Mouse (Mus musculus): ENCODE measurements around the gene Abhd14a. TPM values are rescaled to one million over a fixed set of nuclear protein-coding genes. Genes with fewer than 3 reads are reported as not detected.

Gene Abhd14a
- polyA plus RNA-seq, 2 experiments = 14.3 to 16.4 TPM

DNA sequence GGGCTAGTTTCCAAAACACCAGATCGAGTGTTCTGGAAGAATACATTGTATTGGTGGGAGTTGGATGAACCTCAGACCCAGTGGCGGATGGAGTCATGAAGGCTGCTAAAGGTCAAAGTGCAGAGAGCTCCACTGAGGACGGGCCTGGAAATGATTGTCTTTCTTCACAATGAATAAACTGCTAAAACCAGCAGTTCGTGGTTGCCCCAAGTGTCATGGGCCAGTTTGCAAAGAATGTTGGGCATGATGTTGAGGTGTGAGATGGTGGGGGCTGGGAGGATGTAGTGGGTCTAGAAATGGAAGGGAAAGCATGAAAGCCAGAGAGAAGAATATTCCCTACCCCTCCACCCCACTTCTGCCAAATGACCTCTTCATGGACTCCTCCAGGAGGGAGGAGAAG is 2.6 kb downstream of the Abhd14a start:
- peaks cover 5 to 20% of the 10 kb centered on the region in 2 experiments; a peak in 3 of 4 replicates for H3K4me1 ChIP-seq (replicated peaks; ENCODE audit: control insufficient read depth in 2 of 2, insufficient read depth in 2 of 2, low read length in 1 of 2)
- no peak for TF ChIP-seq EP300 (IDR thresholded peaks at IDR 0.05; ENCODE audit: low read depth)
- TF ChIP-seq CTCF (IDR thresholded peaks at IDR 0.05; ENCODE audit: low read depth) = no peak
- H3K4me3 ChIP-seq (ENCODE audit: insufficient read depth in 1 of 2, low read depth in 2 of 2, low read length in 2 of 2) = no peak overlapping the region
- no peaks in the 10 kb centered on the region for H3K36me3 ChIP-seq (replicated peaks; ENCODE audit: control insufficient read depth, insufficient read depth, low read depth)
- no peak for DNase-seq (ENCODE audit: low read depth in 3 of 3, low spot score in 3 of 3)
- no peak overlapping the region for H3K9ac ChIP-seq (replicated peaks)
- no peaks in the 10 kb centered on the region for H3K27me3 ChIP-seq (ENCODE audit: control insufficient read depth, insufficient read depth, low read length)
- H3K27ac ChIP-seq = no peak overlapping the region
- 55% methylated on average over 4 of the region's 4 CpGs for WGBS (ENCODE audit: insufficient replicate concordance)
- H3K4me2 ChIP-seq (ENCODE audit: low read depth) = no peak overlapping the region
- no peak for ATAC-seq (ENCODE audit: insufficient read depth)
- no peaks in the 10 kb centered on the region for H3K9me3 ChIP-seq (ENCODE audit: control insufficient read depth, low read length)

DNA sequence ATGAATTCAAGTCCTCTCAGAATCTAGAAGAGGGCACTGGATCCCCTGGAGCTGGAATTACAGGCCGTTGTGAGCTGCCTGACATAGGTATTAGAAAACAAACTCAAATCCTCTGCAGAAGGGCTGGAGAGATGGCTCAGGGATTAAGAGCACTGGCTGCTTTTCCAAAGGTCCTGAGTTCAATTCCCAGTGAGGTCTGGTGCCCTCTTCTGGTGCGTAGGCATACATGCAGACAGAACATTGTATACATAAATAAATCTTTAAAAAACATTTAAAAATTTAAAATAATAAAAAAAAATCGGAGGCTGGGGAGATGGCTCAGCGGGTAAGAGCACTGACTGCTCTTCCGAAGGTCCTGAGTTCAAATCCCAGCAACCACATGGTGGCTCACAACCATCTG is 4.8 kb downstream of the Abhd14a start:
- Histone ChIP-seq H3K9me3 (ENCODE audit: control insufficient read depth, low read length) (no peaks in the 10 kb centered on the region), H3K4me1 (replicated peaks; ENCODE audit: control insufficient read depth in 2 of 2, insufficient read depth in 2 of 2, low read length in 1 of 2) (peaks cover 12 to 22% of the 10 kb centered on the region in 2 experiments), H3K4me3 (ENCODE audit: insufficient read depth in 1 of 2, low read depth in 2 of 2, low read length in 2 of 2) (no peak overlapping the region), H3K27ac (no peak overlapping the region), H3K4me2 (ENCODE audit: low read depth) (no peak overlapping the region), H3K36me3 (replicated peaks; ENCODE audit: control insufficient read depth, insufficient read depth, low read depth) (no peaks in the 10 kb centered on the region), H3K27me3 (ENCODE audit: control insufficient read depth, insufficient read depth, low read length) (no peaks in the 10 kb centered on the region), H3K9ac (replicated peaks) (no peak overlapping the region)
- TF ChIP-seq CTCF (IDR thresholded peaks at IDR 0.05; ENCODE audit: low read depth) (peak; percentile 43), EP300 (IDR thresholded peaks at IDR 0.05; ENCODE audit: low read depth) (no peak)
- no peak for DNase-seq (ENCODE audit: low read depth in 3 of 3, low spot score in 3 of 3)
- no peak for ATAC-seq (ENCODE audit: insufficient read depth)
- 66% methylated on average over 5 of the region's 5 CpGs for WGBS (ENCODE audit: insufficient replicate concordance)

DNA sequence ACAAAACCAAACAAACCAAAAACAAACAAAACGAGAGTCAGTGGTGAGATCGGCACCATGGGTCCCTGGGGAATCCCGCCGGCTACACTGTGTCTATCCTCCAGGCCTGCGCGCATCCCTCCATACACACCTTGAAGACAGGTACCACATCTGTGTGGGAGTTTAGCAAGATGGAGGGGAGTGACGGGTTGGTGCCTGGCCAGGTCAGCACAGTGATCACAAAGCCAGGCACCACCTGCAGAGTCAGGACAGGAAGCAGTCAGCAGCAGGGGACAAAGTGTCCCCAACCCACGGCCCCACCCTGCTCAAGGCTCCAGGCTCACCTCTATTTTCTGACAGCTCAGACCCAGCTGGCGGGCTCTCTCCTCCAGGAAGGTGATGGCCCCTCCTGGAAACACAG is 10.9 kb downstream of the Abhd14a start:
- DNase-seq (ENCODE audit: low read depth in 3 of 3, low spot score in 3 of 3) (no peak), ATAC-seq (ENCODE audit: insufficient read depth) (no peak)
- WGBS (ENCODE audit: insufficient replicate concordance) = 81% methylated on average over 9 of the region's 9 CpGs
- Histone ChIP-seq H3K4me3 (ENCODE audit: insufficient read depth in 1 of 2, low read depth in 2 of 2, low read length in 2 of 2) (no peak overlapping the region), H3K27ac (no peak overlapping the region), H3K27me3 (ENCODE audit: control insufficient read depth, insufficient read depth, low read length) (no peaks in the 10 kb centered on the region), H3K4me2 (ENCODE audit: low read depth) (peak overlapping the region; percentile 72), H3K9me3 (ENCODE audit: control insufficient read depth, low read length) (no peaks in the 10 kb centered on the region), H3K9ac (replicated peaks) (no peak overlapping the region), H3K4me1 (replicated peaks; ENCODE audit: control insufficient read depth in 2 of 2, insufficient read depth in 2 of 2, low read length in 1 of 2) (peaks cover 22 to 39% of the 10 kb centered on the region in 2 experiments), H3K36me3 (replicated peaks; ENCODE audit: control insufficient read depth, insufficient read depth, low read depth) (peaks cover 20% of the 10 kb centered on the region)
- no peak for TF ChIP-seq EP300 (IDR thresholded peaks at IDR 0.05; ENCODE audit: low read depth)

DNA sequence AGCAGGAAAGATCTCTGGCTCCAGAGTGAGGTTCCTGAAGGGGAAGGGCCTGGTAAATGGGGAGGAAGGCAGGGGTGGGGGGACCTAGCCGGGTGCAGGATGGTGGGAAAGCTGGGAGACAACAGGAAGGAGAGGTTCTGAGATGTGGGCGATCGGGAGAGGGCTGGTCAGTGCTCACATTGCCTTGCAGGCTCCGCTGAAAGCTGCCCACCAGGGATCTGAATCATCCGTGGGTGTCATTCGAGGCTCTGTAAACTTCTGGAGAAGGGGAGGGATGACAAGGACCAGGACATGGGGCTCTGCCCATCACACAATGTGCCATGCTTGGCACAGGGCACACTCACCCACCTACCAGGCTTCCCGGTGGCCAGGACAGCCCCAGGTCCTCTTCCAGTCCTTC is 14.1 kb downstream of the Abhd14a start:
- no peaks in the 10 kb centered on the region for H3K9me3 ChIP-seq (ENCODE audit: control insufficient read depth, low read length)
- DNase-seq (ENCODE audit: low read depth in 3 of 3, low spot score in 3 of 3) = no peak
- peaks cover 28% of the 10 kb centered on the region for H3K36me3 ChIP-seq (replicated peaks; ENCODE audit: control insufficient read depth, insufficient read depth, low read depth)
- no peak overlapping the region for H3K4me3 ChIP-seq (ENCODE audit: insufficient read depth in 1 of 2, low read depth in 2 of 2, low read length in 2 of 2)
- no peak overlapping the region for H3K4me2 ChIP-seq (ENCODE audit: low read depth)
- ATAC-seq (ENCODE audit: insufficient read depth) = no peak
- TF ChIP-seq EP300 (IDR thresholded peaks at IDR 0.05; ENCODE audit: low read depth) = no peak
- TF ChIP-seq CTCF (IDR thresholded peaks at IDR 0.05; ENCODE audit: low read depth) = no peak
- no peak overlapping the region for H3K9ac ChIP-seq (replicated peaks)
- WGBS (ENCODE audit: insufficient replicate concordance) = 62% methylated on average over 7 of the region's 7 CpGs
- no peaks in the 10 kb centered on the region for H3K27me3 ChIP-seq (ENCODE audit: control insufficient read depth, insufficient read depth, low read length)
- peaks cover 19 to 47% of the 10 kb centered on the region in 2 experiments for H3K4me1 ChIP-seq (replicated peaks; ENCODE audit: control insufficient read depth in 2 of 2, insufficient read depth in 2 of 2, low read length in 1 of 2)
- H3K27ac ChIP-seq = peak overlapping the region; percentile 31

GRCm38 (mm10) chr9:106430015-106430264 is 17.5 kb downstream of the Abhd14a start:
- no peaks in the 10 kb centered on the region for H3K27me3 ChIP-seq (ENCODE audit: control insufficient read depth, insufficient read depth, low read length)
- H3K27ac ChIP-seq = peak overlapping the region; percentile 59
- DNase-seq (ENCODE audit: low read depth in 3 of 3, low spot score in 3 of 3) (no peak), ATAC-seq (ENCODE audit: insufficient read depth) (no peak)
- no peaks in the 10 kb centered on the region for H3K9me3 ChIP-seq (ENCODE audit: control insufficient read depth, low read length)
- peak overlapping the region; percentile 79 for H3K4me2 ChIP-seq (ENCODE audit: low read depth)
- peak overlapping the region; percentile 87 for H3K9ac ChIP-seq (replicated peaks)
- peaks cover 28% of the 10 kb centered on the region for H3K36me3 ChIP-seq (replicated peaks; ENCODE audit: control insufficient read depth, insufficient read depth, low read depth)
- WGBS (ENCODE audit: insufficient replicate concordance) = 3% methylated on average over 4 of the region's 4 CpGs
- TF ChIP-seq EP300 (IDR thresholded peaks at IDR 0.05; ENCODE audit: low read depth) (no peak), CTCF (IDR thresholded peaks at IDR 0.05; ENCODE audit: low read depth) (no peak)
- H3K4me3 ChIP-seq (ENCODE audit: insufficient read depth in 1 of 2, low read depth in 2 of 2, low read length in 2 of 2) = peak overlapping the region; percentile 76 to 94
- H3K4me1 ChIP-seq (replicated peaks; ENCODE audit: control insufficient read depth in 2 of 2, insufficient read depth in 2 of 2, low read length in 1 of 2) = peaks cover 11 to 33% of the 10 kb centered on the region in 2 experiments
